Mouse (Mus musculus): ENCODE data around the gene Trip6.

Trip6 gene

DNA sequence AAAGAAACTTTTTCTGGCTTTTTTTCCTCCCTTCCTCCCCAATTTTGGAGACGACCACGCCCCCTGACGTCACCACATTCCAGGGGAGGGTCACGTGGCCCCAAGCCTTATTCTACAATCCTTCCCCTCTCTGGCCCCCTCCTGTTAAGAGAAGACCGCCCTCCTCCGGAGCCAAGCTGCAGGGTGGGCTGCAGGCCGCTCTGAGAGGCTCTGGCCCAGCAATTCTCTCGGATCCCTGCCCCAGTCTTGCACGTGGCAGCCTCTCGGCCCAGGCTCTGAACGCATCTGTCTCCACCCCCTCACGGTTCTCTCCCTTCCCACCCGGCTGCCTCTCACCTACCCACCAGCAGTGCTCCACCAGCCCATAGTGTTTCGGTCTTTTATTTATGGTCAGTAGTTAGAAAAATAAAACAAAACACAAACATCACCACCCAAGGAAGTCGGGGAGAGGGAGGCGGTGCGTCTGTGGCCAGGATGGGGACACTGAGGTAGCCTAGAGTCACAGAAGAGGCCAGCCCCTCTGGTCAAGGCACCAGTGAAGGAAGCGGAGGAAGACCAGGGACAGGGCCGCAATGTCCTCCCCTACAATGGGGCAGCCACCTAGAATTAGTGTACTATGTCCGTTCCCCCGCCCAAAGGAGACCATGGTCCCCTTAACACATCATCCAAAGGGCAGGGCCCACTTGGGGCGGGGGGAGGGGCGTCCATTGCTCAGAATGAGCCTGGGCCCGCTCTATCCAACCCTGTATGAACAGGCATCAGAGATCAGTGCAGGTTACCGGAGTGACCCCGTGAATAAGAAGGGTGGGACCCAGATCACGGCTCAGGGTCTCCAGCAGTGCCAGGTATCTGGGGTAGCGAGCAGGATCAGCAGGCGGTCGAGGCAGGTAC, at the start of gene Trip6:
Gene Trip6 (minus strand): TSS at position 212 of the 891 bp plus-strand sequence.
- DNase-seq (ENCODE audit: low spot score in 2 of 2) = peak; percentile 90 to 92

GRCm38 (mm10) chr5:137358382-137358781, 44.2 kb upstream of the Trip6 start:
- DNase-seq (ENCODE audit: low spot score in 2 of 2) = no peak

GRCm38 (mm10) chr5:137354091-137354490, 39.9 kb upstream of the Trip6 start:
- DNase-seq (ENCODE audit: low spot score in 2 of 2) = no peak

GRCm38 (mm10) chr5:137352011-137352975, 38.1 kb upstream of the Trip6 start:
- peak; percentile 60 to 74 for DNase-seq (ENCODE audit: low spot score in 2 of 2)

DNA sequence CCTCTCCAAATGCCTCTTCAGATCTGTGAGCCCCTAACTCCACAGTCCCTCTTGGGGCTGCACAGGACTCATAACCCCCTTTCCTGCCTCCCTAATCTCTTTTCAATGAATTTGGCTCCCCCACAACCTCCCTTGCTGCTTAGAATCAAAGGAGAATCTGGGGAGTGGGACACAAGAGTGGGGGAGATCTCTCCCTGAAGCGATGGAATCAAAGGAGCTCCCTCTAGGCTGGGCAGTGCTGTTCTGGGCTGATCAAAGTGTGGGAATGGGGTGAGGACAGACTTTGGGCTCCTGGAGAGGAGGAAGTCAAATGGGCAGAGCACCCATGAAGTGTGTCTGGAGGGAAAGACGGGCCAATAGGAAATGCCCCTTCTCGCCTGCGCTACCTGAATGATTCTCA, 37.2 kb upstream of the Trip6 start:
- no peak for DNase-seq (ENCODE audit: low spot score in 2 of 2)

GRCm38 (mm10) chr5:137351058-137351380, 36.8 kb upstream of the Trip6 start:
- DNase-seq (ENCODE audit: low spot score in 2 of 2) = no peak

DNA sequence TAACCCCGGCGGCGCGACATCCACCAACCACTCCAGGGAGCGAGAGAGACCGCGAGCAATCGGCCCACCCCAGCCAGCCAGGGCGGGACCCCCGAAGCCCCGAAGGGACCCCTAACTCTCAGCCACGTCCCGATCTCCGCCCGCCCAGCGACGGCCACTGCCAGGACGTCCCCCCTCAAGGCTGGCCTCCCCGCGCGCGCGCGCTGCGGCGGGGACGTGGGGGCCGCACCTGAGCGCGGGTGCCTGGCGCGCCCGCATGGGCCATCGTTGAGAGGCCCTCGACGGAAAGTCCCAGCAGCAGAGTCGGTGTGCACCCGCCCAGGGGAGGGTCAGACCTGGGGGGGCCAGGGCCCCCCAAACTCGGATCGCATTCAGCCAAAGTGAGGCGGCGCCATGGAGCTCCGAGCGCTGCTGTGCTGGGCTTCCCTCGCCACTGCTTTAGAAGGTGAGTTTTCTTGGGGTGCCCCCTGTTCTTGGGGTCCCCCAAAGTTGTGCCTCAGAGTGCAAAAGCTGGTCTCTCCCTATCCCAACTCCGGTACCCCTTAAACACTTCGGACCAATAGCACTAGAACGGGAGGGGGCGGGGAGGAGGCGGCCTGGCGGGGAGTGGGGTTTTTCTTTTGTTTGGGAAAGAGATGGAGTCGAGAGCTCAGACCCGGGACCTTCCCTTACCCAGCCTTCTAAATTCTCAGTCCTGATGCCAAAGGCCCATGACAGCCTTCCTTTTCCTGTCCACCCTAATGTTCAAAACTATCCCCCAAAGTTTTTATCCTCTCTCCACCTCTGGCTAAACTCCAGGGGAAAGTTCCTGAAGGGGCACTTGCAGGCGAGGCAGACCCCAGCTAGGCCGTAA, 36.2 kb upstream of the Trip6 start:
- DNase-seq (ENCODE audit: low spot score in 2 of 2) = no peak

- DNase-seq (ENCODE audit: low spot score in 2 of 2) = peak; percentile 96 to 97
Measured at GRCm38 (mm10) chr5:137349384-137350204, 35.4 kb upstream of the Trip6 start, which contains the start of gene Ephb4. Ephb4 (plus strand) TSS chr5:137350109.

DNA sequence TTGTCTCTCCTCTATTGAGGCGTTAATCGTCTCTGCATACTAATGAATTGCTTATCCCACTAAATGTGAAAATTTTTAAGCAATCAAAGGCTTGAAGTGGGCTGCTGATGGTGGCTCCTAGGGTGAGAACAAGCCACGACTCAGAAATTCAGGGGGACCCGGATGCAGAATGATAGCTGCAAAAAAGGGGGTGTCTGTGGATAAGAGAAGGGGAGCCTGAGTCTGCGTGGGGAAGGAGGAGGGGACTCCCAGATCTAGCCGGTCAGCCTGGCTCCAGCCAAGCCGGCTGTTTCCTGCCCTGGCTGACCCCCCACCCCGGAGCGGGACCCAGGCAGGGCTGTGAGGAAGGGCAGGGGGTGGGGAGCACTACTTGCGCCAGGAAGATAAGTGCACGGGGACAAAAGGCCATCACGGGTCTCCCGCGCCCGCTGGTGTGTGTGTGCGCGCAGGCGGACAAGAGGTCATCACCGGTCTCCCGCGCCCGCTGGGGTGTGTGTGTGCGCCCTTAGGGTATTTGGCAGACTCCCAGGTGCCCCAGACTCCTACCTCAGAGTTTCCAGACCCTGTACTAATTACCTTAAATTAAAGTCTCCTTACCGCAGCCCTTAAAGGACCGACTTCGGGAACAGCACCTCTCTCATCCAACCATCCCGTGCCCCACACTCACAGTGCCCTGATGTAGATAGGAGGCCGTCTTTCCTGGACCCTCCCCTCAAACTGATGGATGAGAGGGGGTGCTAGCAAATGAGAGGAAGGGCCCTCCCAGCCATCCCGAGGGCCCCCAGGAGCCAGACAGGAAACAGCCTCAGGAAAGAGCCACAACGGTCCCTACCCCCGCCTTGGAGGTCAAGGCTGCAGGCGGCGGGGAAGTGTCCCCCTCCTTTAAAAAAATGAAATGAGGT, 34.5 kb upstream of the Trip6 start:
- DNase-seq (ENCODE audit: low spot score in 2 of 2) = peak; percentile 87 to 91

DNA sequence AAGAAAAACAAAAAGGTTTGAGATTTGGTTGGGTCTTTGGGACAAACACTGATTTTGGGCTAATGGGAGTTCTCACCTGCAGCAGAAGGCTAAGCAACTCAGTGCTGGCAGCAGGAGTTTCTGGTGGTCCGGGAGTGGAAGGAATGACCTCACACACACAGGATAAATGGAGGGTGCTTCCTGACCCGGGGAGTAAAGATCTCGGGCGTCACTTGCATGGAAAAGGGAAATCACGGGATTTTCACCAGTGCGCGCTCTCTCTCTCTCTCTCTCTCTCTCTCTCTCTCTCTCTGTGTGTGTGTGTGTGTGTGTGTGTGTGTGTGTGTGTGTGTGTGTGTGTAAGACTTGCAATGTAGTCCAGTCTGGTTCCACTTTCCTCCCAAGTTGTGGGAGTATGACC, 33.7 kb upstream of the Trip6 start:
- DNase-seq (ENCODE audit: low spot score in 2 of 2) = peak; percentile 26 to 41

GRCm38 (mm10) chr5:137346983-137347382, 32.8 kb upstream of the Trip6 start:
- no peak for DNase-seq (ENCODE audit: low spot score in 2 of 2)

GRCm38 (mm10) chr5:137346388-137346787, 32.2 kb upstream of the Trip6 start:
- no peak for DNase-seq (ENCODE audit: low spot score in 2 of 2)

GRCm38 (mm10) chr5:137345821-137346220, 31.6 kb upstream of the Trip6 start:
- no peak for DNase-seq (ENCODE audit: low spot score in 2 of 2)

DNA sequence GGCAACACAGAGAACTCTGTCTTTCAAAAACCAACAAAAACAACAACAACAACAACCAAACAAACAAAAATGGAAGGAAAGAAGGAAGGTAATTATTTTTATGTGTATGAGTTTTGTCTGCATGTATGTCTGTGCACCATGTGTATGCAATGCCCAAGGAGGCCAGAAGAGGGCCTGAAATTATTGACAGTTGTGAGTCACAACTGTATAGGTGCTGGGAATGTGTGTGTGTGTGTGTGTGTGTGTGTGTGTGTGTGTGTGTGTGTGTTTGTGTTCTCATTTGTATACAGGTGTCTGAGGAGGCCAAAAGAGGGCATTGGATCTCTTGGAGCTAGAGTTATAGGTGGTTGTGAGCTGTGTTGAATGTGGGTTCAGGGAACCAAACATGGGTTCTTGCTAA, 29.7 kb upstream of the Trip6 start:
- DNase-seq (ENCODE audit: low spot score in 2 of 2) = no peak

DNA sequence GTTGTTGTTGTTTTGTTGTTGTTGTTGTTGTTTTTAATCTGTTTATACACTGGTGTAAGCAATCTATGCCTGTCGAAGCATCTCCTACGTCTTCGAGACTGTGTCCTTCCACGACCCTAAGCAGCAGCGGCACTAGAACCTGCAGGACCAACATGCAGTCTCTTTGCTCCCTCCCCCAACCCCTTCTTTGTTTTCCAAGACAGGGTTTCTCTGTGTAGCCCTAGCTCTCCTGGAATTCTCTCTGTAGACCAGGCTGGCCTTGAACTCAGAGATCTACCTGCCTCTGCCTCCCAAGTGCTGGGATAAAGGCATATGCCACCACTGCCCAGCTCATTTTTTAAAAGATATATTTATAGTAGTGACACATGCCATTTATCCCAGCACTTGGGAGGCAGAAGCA, 29.2 kb upstream of the Trip6 start:
- no peak for DNase-seq (ENCODE audit: low spot score in 2 of 2)

DNA sequence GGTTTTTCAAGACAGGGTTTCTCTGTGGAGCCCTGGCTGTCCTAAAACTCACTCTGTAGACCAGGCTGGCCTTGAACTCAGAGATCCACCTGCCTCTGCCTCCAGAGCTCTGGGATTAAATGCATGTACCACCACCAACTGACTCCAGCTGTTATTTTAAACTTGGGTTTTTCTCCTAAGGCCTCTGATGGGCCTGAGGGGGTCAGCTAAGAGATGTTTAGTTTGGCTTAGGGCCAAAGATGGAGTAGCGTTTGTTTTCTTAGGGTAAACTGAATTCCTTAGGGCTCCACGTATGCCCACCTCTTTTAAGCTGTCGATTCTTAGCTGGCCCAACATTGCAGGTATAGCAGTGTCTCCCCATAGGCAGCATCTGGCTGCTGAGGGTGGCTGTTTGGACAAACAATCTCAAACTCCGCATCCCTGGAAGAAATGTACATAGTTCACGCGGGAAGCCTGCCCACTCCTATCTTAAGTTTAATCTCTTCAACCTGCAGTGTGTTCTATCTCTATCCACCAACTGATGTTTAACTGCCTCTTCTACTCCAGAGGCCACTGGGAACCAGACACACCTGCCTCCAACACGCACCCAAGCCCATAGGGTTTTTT, 28.3 kb upstream of the Trip6 start:
- DNase-seq (ENCODE audit: low spot score in 2 of 2) = no peak

DNA sequence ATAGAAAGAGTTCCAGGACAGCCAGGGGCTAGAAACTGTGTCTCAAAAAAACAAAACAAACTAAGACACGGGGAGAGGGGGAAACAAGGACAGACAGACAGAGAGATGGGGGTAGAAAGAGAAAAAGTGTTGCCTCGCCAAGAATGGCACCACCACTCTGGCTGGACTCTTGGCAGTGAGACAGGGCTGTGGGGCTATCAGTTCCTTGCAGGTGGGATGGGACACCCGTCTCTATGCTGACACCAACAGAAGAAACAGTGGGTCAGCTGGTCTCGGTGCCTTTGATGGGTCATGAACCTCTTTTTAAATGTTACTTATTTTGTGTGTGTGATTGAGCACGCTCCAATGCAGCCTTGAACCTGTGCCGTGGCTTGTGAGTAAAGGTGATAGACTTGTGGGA, 26.0 kb upstream of the Trip6 start:
- no peak for DNase-seq (ENCODE audit: low spot score in 2 of 2)

- peak; percentile 81 to 87 for DNase-seq (ENCODE audit: low spot score in 2 of 2)
Measured at GRCm38 (mm10) chr5:137339290-137339979, 25.2 kb upstream of the Trip6 start.

Measured in heart, adult 9 months (tissue).